Mouse (Mus musculus) gastrocnemius, postnatal 10 days (tissue): Measurements from ENCODE around the gene Camkmt. TPM values are rescaled to one million over a fixed set of nuclear protein-coding genes. Genes with fewer than 3 reads are reported as not detected.

Experiments
- DNase-seq: peaks from one replicate; pipeline ENCODE4 v3.0.0; 2021; ENCODE audit warnings: mixed read lengths
- total RNA-seq, 2 experiments: library from RNA; stranded (reverse); gene quantifications; 2 replicates each; pipeline ENCODE4 v1.2.3; 2021

The Camkmt gene
- total RNA-seq, 2 experiments from 2014 or later = 1.6 to 2.8 TPM

DNA sequence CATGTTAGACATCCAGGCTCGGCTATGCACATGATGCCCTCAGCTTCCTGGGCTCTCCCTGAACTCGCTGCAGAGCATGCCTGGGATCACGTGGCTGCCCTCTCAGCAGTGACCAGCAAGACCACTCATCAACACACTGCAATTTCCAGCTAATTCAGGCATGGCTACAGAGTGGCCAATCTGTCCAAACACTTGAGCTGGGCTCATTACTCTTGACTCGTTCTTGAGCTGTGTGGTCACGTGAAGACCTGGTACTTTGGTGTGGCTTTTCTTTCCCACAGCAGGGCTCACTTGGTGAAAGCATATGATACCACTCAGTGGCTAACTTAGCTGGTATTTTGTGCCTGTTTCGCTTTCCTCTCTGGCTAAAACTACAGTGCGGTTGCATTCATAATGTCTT lies 282.2 kb downstream of the Camkmt start:
- no peak for DNase-seq

DNA sequence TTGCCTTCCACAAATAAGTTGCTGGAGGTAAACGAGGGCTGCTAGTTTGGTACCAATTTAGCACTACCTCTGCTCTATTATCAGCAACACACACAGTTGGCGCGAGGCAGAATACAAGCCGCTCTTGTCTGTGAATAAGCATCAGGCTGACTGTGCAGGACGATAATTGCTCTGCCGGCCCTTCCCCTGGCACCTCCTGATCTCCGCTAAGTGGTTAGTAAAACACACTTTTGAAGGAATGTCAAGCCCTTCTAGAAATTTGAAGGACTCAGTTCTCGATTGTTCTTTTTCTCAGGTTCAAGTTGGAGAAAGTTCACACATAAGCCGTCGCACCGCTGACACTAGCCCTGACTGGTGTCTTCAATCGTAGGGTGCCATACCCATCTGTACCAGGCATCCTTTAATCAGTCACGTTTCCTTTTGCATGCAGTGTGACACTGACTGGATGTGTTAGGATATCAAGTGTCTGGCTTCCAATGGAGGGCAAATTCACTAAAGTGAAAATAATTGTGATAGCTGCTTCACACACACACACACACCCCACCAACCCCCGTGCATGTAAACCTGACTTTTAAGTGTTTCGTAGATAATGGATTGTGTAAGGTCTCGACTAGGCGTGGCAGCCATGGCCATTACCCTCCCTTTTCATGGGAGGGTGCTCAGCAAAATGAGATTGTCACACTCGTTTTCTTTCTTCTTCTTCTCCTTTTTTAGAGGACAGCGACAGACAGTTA lies 283.9 kb downstream of the Camkmt start:
- DNase-seq = no peak

DNA sequence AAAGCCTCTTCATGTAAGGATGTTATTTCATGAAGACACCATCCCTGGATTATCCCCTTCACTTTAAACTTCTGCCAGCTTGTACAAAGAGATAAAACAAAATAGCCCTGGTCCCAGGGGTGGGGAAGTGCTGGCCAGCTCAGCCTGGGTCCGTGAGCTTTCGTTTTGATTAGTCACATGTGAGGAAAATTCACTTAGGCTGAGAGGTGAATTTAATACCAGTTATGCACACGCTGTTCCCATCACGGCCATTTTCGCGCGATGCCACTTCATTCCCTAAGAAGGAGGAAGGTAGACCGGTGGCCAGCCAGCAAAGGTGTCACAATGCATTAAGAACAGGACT lies 284.5 kb downstream of the Camkmt start:
- DNase-seq = no peak

DNA sequence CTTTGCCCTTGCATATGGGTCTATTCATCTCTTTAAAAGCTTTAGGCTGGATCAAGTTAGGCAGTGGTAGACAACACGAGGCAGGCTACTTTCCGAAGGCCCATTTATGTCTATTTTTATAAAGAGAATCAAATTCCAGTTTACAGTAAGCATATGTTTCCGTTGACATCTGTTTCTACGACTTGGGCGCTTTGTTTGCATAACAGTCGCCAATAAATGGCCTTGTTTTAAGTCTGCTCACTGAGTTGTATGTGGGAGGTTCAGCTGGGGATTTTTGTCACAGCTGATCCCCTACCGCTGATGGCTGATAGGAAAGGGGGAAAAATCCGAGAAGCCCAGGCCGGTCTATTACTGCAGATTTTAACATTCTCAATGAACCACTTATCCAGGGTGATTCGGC lies 285.2 kb downstream of the Camkmt start:
- no peak for DNase-seq

DNA sequence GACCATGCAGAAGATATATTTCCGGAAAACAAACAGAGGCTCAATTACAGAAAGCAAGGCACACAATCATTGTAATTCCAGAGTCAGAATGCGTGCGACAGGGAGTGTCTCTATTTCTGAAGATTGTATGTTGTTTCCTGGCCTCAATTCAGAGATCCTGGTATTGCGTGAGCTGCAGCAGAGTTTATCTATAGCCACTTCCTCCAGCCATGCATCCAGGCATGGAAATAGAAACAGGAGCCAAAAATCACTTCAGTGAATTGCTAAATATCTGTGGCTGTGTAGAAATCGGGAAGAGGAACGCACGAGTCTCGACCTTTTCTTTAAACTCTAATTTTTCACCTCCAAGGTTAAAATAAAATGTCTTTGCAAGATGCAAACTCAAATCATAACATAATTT lies 287.1 kb downstream of the Camkmt start:
- no peak for DNase-seq

DNA sequence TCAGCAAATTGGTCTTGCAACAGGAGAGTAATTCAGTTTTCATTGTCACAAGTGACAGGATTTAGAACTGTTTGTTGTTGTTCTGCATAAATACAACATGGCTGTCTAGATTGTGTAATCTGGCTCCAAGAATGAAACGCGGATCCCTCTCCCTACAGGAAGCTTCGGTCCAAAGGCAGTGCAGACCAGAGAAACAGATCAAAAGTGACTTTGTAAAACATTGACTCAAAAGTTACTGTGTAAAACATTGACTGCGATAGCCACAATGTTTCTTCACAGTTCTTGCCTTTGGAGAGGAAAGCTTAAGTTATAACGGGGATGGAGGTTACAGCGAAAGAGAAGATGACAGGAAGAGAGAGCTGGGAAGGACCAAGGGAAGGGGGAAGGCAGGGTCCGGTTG lies 288.7 kb downstream of the Camkmt start:
- no peak for DNase-seq

DNA sequence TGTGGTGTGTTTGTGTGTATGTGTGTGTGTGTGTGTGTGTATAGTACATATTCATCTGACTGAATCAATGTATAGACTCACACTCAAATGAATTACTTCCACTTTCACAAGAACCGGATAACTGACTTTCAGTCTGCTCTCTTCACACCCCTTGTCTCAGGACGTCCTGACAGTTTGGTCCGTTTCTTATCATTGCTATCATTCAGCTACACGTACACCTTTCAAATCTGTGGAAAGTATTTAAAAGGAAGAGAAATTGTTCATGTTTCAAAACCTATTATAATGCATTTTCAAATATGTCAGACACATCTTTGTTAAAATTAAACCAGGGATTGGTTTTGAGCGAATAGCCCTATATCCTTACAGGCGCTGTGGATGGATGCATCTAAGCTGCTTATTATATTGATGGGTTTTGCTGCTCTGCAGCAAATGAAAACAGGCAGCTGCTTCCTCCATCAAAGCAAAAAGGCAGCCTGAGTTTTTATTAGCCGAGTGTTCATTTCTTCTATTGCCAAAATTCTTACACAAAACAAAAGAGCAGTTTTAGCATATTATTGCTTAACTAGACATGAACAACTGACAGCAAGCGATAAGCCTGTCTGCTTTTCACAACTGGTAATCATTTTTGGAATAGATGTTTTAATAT lies 291.3 kb downstream of the Camkmt start:
- no peak for DNase-seq

DNA sequence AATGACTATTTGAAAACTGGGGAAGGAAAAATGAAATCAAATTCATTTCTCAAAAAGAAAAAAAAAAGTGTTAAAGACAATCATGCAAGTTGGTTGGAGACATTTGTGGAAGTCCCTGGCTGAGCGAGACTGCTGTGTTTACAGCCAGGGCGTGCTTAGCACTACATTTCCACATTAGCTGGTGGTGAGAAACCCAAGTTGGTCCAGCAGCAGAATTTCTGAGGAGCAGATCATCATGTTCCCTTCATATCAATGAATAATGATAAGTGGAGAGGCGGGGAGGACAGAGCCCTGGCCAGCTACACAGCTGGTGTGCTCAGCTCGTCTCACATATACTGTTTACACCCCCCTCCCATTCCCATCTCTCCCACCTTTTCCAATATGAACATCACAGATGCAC lies 292.0 kb downstream of the Camkmt start:
- DNase-seq = no peak

DNA sequence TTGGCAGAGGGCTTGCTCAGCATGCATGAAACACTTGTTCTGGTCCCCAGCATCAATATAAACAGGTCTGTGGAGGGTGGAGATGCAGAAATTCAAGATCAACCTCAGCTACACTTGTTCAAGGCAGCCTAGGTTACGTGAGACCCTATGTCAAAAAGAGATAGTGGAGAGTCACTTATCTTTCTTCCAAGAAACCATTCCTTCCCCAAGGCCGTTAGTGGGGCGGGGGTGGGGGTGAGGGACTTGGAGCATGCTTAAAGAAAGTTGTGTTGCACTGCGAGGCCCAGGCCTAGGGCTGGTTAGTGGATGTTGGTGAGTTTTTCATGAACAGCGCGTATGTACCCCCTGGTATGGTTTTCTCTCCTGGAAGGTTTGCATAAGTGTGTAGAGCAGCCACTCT lies 292.6 kb downstream of the Camkmt start:
- no peak for DNase-seq

DNA sequence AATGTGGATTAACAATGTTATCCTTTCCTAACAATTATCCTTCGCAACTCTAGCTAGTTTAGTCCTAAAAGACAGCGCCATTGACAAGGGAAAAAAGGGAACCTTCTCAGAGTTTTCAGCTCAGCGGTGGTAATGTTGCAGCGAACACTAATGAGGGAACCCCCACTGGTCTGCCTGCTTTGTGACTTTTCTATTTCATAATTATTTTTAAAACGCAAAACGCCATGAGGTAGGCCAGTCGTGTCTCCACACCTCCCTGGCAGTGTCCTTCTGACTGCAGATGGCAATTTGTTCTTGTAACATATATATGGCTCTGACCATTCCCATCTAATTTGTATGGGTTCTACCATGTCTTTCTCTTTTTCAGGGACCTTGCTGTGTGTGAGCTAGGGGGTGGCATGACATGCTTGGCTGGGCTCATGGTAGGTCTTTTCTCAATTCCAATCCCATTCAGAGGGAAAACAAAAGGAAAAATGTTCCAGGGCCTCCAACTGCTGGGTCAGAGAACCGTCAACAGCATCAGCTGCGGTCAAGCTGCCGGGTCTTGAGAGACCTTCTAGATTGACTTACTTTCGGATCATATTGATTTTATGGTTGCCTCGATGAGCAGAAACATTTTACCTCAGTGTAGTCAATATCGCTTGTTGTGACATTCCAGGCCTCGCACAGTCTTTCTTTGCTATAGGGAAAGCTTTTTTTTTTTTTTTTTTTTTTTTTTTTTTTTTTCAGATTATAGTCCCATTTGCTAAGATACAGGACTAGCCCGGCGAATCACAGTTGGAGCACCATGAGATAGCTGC lies 302.9 kb downstream of the Camkmt start:
- DNase-seq = no peak

DNA sequence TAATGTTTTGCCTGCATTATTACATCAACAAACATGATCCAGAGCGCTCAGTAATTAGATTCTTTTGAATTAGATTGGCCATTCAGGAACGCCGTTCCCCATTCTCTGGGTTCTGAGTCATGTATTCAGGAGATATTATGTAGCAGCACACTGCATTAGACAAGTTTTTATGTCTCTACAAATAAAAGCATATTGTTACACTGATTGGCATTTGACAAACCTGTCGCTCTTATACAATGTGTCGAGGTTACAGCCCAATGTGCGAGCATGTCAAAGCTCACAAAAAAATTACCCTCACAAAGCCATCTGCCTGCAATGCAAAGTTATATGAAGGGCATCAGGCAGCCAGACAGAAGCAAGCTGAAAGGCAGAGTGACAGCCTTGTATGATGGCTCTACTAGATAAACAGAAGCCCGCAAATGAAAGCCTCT lies 303.6 kb downstream of the Camkmt start:
- no peak for DNase-seq

DNA sequence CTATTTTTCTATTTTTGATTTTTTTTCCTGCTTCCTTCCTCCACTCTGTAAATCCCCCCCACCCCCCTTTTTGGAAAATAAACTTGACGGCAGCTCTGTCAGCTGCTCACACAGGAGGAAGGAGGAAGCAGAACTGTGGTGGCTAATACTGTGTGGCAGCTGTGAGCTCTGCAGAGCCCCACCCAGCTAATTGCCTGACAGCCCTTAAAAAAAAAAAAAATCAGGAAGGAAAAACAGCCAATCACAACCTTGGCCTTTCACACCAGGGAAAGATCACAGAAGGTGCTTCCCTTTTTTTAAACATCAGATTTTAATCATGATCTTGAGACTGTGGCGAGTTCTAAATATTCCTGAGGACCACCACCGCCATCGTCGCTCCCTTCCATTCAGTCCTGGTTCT lies 305.1 kb downstream of the Camkmt start:
- DNase-seq = no peak

DNA sequence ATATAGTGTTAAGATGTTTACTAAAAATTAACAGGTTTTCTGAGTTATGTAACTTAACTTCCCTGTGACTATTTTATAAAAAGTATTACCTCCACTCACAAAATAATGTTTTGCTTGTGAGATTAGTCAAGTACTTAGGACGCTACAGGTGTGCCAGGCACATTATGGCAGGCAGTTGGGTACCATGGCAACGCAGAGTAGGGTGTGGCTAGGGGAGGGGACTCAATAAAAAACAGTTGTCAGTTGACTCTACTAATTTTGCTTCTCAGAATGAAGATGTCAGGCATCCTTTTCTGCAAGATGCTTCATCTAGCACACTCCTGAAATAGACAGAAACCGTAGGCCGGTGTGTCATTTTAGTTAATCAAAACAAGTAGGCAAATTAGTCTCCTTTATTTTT lies 310.4 kb downstream of the Camkmt start:
- no peak for DNase-seq

DNA sequence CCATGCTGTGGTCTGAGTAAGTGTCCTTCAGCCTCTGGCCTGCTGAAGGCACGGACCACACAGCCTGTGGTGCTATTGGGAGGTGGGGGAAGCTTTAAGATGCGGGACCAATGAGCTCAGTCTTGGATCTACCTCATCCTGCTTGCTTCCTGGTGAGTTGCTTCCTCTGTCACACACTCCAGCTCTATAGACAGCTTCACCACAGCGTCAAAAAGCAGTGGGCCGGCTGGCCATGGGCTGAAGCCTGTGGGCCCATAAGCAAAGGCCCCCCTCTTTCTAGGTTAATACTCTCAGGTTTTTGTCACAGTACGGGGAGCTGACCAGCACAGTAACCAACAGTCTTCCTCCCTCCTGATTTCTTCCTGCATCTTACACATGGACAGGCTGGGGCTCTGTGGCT lies 314.8 kb downstream of the Camkmt start:
- DNase-seq = no peak

DNA sequence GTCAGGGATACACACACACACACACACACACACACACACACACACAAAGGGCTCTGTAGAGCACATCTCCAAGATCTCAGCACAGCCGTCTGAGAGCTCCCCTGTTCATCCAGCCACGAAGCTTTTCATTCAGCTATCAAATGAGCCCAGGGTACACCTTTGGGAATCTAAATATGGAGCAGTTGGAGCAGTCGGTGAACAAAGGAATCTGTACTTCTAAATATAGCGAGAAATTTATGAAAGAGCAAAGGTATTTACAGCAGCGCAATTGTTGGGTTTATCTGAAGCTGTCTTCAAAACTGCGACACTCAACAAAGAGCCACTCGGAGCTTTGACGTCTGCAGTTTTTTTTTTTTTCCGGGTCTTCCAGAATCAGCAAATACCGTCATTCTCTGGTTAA lies 315.8 kb downstream of the Camkmt start:
- no peak for DNase-seq

DNA sequence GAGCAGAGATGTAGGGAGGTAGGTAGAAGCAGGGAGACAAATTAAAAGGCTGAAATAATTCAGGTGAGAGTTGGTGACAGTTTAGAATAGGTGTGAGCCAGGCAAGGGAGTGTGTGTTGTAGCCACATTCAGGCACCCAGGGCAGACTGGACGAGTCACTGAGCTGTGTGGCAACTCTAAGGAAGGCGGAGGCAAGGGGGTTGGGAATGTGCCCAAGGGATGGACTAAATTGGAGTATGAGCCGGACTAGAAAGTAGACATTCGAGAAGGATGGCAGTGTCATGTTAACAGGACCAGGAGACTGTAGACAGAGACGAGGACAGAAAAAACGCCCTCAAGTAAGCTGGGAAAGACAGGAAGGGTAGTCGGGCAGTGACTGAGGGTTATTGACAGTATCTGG lies 338.5 kb downstream of the Camkmt start:
- DNase-seq = no peak

DNA sequence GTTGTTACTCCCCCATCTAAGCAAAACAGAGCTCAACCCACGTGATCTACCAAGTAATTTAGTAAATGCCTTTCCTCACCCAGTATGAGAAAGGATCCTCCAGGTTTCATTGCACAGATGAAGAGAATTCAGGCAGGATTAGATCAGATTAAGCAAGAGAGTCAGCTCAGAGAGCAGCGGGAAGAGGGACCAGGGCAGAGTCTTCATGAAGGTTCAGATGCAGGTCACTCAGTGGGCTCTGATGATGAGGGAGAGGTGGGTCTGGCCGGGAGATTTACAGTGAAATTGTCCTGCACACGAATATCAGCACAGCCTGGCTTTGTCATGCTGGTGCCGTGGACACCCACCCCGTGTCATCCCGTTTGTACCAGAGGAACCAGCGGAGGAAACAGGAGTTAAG lies 342.6 kb downstream of the Camkmt start:
- no peak for DNase-seq

DNA sequence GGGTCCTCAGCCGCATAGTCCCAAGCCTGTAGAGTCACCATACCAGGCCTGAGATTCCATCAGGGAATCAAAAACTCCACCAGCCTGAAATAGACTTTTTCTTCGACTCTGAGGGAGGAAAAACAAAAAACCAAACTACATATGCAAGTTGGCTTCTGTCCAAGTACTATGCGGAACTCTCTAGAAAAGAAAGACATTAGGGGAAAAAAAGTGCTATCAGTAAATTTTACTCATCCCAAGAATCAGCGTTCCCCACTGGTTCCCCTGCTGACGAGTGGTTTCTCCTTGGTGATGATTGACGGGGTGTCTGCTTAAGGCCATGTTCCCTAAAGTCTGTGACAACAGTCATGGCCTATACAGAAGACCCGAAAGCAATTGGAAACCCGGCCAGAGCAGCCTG lies 352.7 kb downstream of the Camkmt start:
- DNase-seq = no peak

DNA sequence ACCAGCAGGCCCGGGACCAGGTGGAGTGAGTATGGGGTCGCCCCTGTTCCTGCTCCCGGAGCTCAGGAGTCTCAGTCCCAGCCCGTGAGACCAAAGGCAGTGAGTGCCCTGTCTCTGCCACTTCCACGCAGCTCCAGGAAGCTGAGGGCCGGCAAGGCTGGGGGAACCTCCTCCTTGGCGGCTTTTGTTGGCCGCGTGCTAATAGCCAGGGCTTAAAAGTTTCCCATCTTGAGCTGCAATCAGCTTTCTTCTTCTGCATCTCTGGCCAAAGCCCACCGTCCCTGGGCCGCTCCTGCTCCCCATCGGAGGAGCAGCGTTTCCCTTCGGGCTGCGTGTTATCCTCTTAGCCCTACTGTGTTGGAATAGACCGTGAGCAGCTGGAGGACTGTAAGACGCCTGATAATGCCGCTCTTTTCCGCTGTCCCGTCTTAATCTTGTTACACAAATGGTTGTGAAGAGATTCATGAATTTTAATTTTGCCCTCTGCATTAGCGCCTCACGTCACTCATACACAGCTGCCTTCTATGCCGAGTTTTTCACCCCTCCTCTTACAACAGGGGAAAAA lies 364.1 kb downstream of the Camkmt start:
- no peak for DNase-seq

DNA sequence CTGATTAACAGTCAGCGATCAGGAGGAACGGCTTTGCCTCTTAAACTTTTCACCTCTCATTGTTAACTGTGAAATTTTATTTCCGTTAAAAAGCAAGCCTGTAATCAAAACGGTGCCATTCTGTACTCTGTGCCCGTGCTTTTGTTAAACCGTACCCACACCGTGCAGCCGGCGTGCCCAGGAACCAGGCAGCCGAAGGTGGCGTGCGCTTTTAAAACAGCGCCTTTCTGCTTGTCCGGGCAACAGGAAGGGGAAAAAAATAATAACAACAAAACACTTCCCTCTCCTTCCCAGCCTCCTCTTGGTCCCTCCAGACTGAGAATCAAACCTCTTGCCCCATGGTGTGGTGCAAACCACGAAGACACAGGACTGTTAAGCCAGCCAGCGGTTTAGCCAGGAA lies 364.7 kb downstream of the Camkmt start:
- no peak for DNase-seq

DNA sequence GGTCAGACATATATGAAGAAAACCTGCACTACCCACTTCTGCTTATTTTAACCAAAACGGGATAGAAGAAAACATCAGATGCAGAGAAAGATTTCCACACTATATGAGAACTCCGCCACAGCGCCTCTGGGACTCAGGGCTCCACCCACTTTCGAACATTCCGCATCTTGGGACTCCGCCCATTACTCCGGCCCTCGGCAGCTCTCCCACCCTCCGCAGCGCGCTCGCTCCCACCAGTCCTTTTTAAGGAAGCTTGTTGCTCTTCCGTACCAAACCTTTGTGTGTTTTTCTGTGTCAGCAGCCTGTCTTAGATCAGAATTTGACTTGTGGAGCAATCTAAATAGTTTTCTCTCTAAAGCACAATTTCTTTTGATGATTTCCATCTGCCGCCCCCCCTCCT lies 367.7 kb downstream of the Camkmt start:
- no peak for DNase-seq

DNA sequence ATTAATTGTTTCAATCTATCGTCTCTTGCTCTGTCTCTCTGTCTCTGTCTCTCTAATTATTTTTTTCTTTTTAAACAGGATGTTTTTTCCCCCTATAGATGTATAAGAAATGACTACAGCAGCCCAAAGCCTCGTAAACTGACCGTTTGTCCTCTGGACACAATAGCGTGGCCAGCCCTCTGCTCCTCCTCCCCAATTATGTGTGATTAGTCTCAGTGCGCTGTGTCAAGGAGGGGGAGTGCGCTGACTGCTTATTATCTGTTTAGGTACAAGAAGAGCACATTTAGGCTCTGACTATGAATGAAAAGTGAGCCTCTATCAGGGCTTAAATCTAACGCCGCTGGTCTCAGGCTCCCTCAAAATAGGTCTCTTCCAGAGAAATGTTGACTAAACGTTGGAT lies 368.2 kb downstream of the Camkmt start:
- no peak for DNase-seq

DNA sequence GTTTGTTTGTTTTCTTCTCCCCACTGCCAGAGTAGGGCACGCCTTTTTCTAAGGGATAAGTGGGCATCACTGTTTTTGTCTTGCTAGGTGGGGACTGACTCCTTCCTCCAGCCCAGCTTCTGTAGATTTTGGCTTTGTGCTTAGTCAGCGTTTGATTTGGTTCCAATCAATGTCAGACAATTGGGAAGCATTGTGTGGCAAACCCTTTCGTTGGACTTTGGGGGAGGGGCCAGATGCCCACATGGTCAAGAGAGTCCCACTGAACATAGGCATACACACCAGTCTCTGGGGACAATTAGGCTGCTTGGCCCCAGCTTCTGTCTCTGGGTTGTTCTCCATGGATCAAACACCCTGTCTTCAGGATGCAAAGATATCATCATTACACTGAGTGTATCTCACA lies 371.2 kb downstream of the Camkmt start:
- DNase-seq = no peak
